Mouse (Mus musculus): ENCODE data around the gene Rhot2. TPM values are rescaled to one million over a fixed set of nuclear protein-coding genes. Genes with fewer than 3 reads are reported as not detected.

Rhot2 gene
- total and polyA plus RNA-seq, 3 experiments = 16.2 to 33.8 (median 17.3) TPM

GRCm38 (mm10) chr17:25794998-25795397 lies 49.7 kb downstream of the Rhot2 start:
- Histone ChIP-seq H3K27me3 (replicated peaks) (peaks cover 17% of the 10 kb centered on the region), H3K4me2 (ENCODE audit: insufficient read depth, low read depth, poor library complexity, severe bottlenecking) (no peak overlapping the region), H3K9me3 (replicated peaks; ENCODE audit: low read length) (peaks cover 2% of the 10 kb centered on the region), H3K27ac (ENCODE audit: insufficient read depth, low read depth) (no peak overlapping the region), H3K79me2 (replicated peaks; ENCODE audit: control insufficient read depth, extremely low read depth, insufficient read depth, poor library complexity, severe bottlenecking) (0 out of 2 replicates have a peak, but pooled peaks cover 3% of the 10 kb centered on the region), H3K9ac (ENCODE audit: insufficient read depth, low read depth) (no peak overlapping the region), H3K4me1 (ENCODE audit: control insufficient read depth in 1 of 2, insufficient read depth in 2 of 2) (peaks cover 14 to 35% of the 10 kb centered on the region in 2 experiments), H3K4me3 (replicated peaks in 1 of 3; ENCODE audit: low read depth in 2 of 3, low read length in 2 of 3, poor library complexity in 1 of 3) (no peak overlapping the region), H3K36me3 (replicated peaks in 1 of 2; ENCODE audit: control insufficient read depth in 1 of 2, insufficient read depth in 1 of 2, low read length in 1 of 2) (peaks cover 0 to 15% of the 10 kb centered on the region in 2 experiments)
- in situ Hi-C loops (cut with MboI; ENCODE audit: low pct_ligation_motif_present, low pct_unique_long_range_greater_than_20kb, low sequenced_read_pairs) (loop anchor here (10.0 kb wide), 1 partner anchor 60 kb away; the partner anchor contains the start of gene Mslnl), dilution Hi-C loops (cut with MboI; ENCODE audit: extremely low pct_ligation_motif_present, extremely low pct_unique_long_range_greater_than_20kb, low sequenced_read_pairs) (no loop called here)
- TF ChIP-seq EP300 (IDR thresholded peaks at IDR 0.05; ENCODE audit: low read length) = no peak
- TF ChIP-seq PAX5 (IDR thresholded peaks at IDR 0.05; ENCODE audit: low read length) = no peak
- TF ChIP-seq GABPA (IDR thresholded peaks at IDR 0.05; ENCODE audit: insufficient replicate concordance, low read depth, low read length) = no peak
- no peak for DNase-seq (ENCODE audit: extremely low read depth)

DNA sequence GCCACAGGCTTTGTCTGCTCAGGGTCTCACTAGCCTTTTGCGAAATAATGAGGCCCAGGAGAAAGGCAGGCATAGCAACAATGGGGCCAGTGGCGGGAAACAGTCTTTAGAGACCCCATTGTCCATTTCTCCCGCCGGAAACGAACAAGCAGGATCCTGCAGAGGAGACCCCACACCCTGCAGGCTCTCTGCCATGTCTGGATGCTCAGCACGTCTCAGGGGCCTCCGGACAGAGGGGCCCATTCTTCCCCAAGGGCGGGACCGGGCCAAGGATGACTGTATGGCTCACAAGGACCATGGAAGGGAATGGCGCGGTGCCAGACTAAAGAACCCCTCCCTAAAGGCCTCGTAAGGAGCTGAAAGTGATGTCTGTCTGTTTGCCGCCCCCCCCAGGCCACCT lies 50.5 kb downstream of the Rhot2 start:
- H3K9me3 ChIP-seq (replicated peaks; ENCODE audit: low read length) = peaks cover 2% of the 10 kb centered on the region
- no peak for DNase-seq (ENCODE audit: extremely low read depth)
- no peak for TF ChIP-seq BHLHE40 (IDR thresholded peaks at IDR 0.05; ENCODE audit: low read depth, low read length)
- TF ChIP-seq MEF2A (IDR thresholded peaks at IDR 0.05; ENCODE audit: borderline replicate concordance, low read depth, low read length) = no peak
- no peak for TF ChIP-seq ZKSCAN1 (IDR thresholded peaks at IDR 0.05; ENCODE audit: borderline replicate concordance, low read depth, low read length)
- TF ChIP-seq EP300 (IDR thresholded peaks at IDR 0.05; ENCODE audit: low read length) = no peak
- no peak for TF ChIP-seq IRF4 (IDR thresholded peaks at IDR 0.05; ENCODE audit: low read depth, low read length)
- no peak for TF ChIP-seq PAX5 (IDR thresholded peaks at IDR 0.05; ENCODE audit: low read length)
- no peak for TF ChIP-seq UBTF (IDR thresholded peaks at IDR 0.05; ENCODE audit: low read depth, low read length)
- no peak for TF ChIP-seq ELF1 (IDR thresholded peaks at IDR 0.05; ENCODE audit: low read depth, low read length)
- no peak for TF ChIP-seq JUN (IDR thresholded peaks at IDR 0.05; ENCODE audit: insufficient read depth, low read depth, low read length)
- no peak for TF ChIP-seq USF1 (IDR thresholded peaks at IDR 0.05; ENCODE audit: low read depth, low read length)
- TF ChIP-seq KAT2A (IDR thresholded peaks at IDR 0.05; ENCODE audit: insufficient replicate concordance, low read length) = no peak
- dilution Hi-C loops (cut with MboI; ENCODE audit: extremely low pct_ligation_motif_present, extremely low pct_unique_long_range_greater_than_20kb, low sequenced_read_pairs) (no loop called here), in situ Hi-C loops (cut with MboI; ENCODE audit: low pct_ligation_motif_present, low pct_unique_long_range_greater_than_20kb, low sequenced_read_pairs) (loop anchor here (10.0 kb wide), 1 partner anchor 59 kb away; the partner anchor contains the start of gene Mslnl)
- no peak overlapping the region for H3K4me3 ChIP-seq (replicated peaks in 1 of 3; ENCODE audit: low read depth in 2 of 3, low read length in 2 of 3, poor library complexity in 1 of 3)
- H3K4me2 ChIP-seq (ENCODE audit: insufficient read depth, low read depth, poor library complexity, severe bottlenecking) = no peak overlapping the region
- H3K27ac ChIP-seq (ENCODE audit: insufficient read depth, low read depth) = no peak overlapping the region
- peaks cover 12% of the 10 kb centered on the region for H3K27me3 ChIP-seq (replicated peaks)
- H3K4me1 ChIP-seq (ENCODE audit: control insufficient read depth in 1 of 2, insufficient read depth in 2 of 2) = peaks cover 14 to 35% of the 10 kb centered on the region in 2 experiments
- peaks cover 4 to 23% of the 10 kb centered on the region in 2 experiments for H3K36me3 ChIP-seq (replicated peaks in 1 of 2; ENCODE audit: control insufficient read depth in 1 of 2, insufficient read depth in 1 of 2, low read length in 1 of 2)
- H3K9ac ChIP-seq (ENCODE audit: insufficient read depth, low read depth) = no peak overlapping the region
- 0 out of 2 replicates have a peak, but pooled peaks cover 3% of the 10 kb centered on the region for H3K79me2 ChIP-seq (replicated peaks; ENCODE audit: control insufficient read depth, extremely low read depth, insufficient read depth, poor library complexity, severe bottlenecking)
